Mouse (Mus musculus): ENCODE measurements around the gene Wdr26.

- TF ChIP-seq CTCF (IDR thresholded peaks at IDR 0.05; ENCODE audit: borderline replicate concordance, insufficient read depth, low read length) = no peak
- no peak for TF ChIP-seq POLR2A (IDR thresholded peaks at IDR 0.05; ENCODE audit: low read depth, low read length)
These were observed 35.4 kb upstream of the Wdr26 start for GRCm38 (mm10) chr1:181247175-181247574.
